Mouse (Mus musculus) cerebellum, postnatal 14 days (tissue): ENCODE measurements around the gene Tppp3.
A peak's percentile ranks its signal among the peaks of the same experiment; 100 is the strongest.

Source experiments
- DNase-seq, 2 experiments: peaks; one replicate each; pipeline ENCODE4 v3.0.0; 2021; ENCODE audit warnings: mixed read lengths in 2 of 2

Tppp3 gene

GRCm38 (mm10) chr8:105466700-105467291, 4.5 kb downstream of the Tppp3 start:
- DNase-seq, result peak; percentile 96 to 97

- DNase-seq, result peak in 1 of 2 experiments; percentile 64
Observed at GRCm38 (mm10) chr8:105466246-105466645, 5.1 kb downstream of the Tppp3 start.

GRCm38 (mm10) chr8:105464595-105464994, 6.7 kb downstream of the Tppp3 start:
- DNase-seq, result peak; percentile 78 to 87

GRCm38 (mm10) chr8:105461085-105461803, 10.1 kb downstream of the Tppp3 start:
- no peak for DNase-seq

- DNase-seq, result no peak
Observed at GRCm38 (mm10) chr8:105455218-105455617, 16.1 kb downstream of the Tppp3 start.

GRCm38 (mm10) chr8:105454088-105454487, 17.2 kb downstream of the Tppp3 start:
- DNase-seq, result peak in 1 of 2 experiments; percentile 46

- DNase-seq, result no peak
Observed at GRCm38 (mm10) chr8:105453296-105453695, 18.0 kb downstream of the Tppp3 start.

GRCm38 (mm10) chr8:105451903-105452603, 19.3 kb downstream of the Tppp3 start:
- DNase-seq, result peak in 1 of 2 experiments; percentile 18

- DNase-seq, result no peak
Observed at GRCm38 (mm10) chr8:105450977-105451376, 20.3 kb downstream of the Tppp3 start.

- DNase-seq, result no peak
Observed at GRCm38 (mm10) chr8:105448596-105448995, 22.7 kb downstream of the Tppp3 start.

GRCm38 (mm10) chr8:105448188-105448587, 23.1 kb downstream of the Tppp3 start:
- DNase-seq, result no peak

- DNase-seq, result peak; percentile 66 to 67
Observed at GRCm38 (mm10) chr8:105446127-105446552, 25.2 kb downstream of the Tppp3 start.

GRCm38 (mm10) chr8:105445296-105446126, 25.8 kb downstream of the Tppp3 start:
- DNase-seq, result peak; percentile 36 to 39

- DNase-seq, result peak in 1 of 2 experiments; percentile 26
Observed at GRCm38 (mm10) chr8:105442661-105443060, 28.7 kb downstream of the Tppp3 start.

- DNase-seq, result peak; percentile 62 to 82
Observed at GRCm38 (mm10) chr8:105441433-105441832, 29.9 kb downstream of the Tppp3 start.

GRCm38 (mm10) chr8:105438865-105439264, 32.5 kb downstream of the Tppp3 start:
- peak; percentile 56 to 78 for DNase-seq

- DNase-seq, result no peak
Observed at GRCm38 (mm10) chr8:105437078-105437748, 34.1 kb downstream of the Tppp3 start.

GRCm38 (mm10) chr8:105436218-105436617, 35.1 kb downstream of the Tppp3 start:
- DNase-seq, result no peak

- DNase-seq, result no peak
Observed at GRCm38 (mm10) chr8:105434136-105434535, 37.2 kb downstream of the Tppp3 start.

- DNase-seq, result no peak
Observed at GRCm38 (mm10) chr8:105433511-105433910, 37.8 kb downstream of the Tppp3 start.

GRCm38 (mm10) chr8:105433021-105433420, 38.3 kb downstream of the Tppp3 start:
- DNase-seq, result no peak
